Mouse (Mus musculus): ENCODE data around the gene Usp6nl. TPM values are rescaled to one million over a fixed set of nuclear protein-coding genes. Genes with fewer than 3 reads are reported as not detected.

Gene Usp6nl
- total and polyA plus RNA-seq, 2 experiments from 2014 or later = 6.5 to 18.3 TPM

- Histone ChIP-seq H3K27ac (ENCODE audit: low read depth, low read length) (no peak overlapping the region), H3K4me1 (ENCODE audit: insufficient read depth) (peaks cover 10% of the 10 kb centered on the region), H3K36me3 (ENCODE audit: insufficient read depth) (no peaks in the 10 kb centered on the region), H3K27me3 (ENCODE audit: insufficient read depth, low read length) (no peaks in the 10 kb centered on the region), H3K4me2 (ENCODE audit: low read depth) (no peak overlapping the region), H3K9me3 (ENCODE audit: low read length) (no peaks in the 10 kb centered on the region), H3K9ac (no peak overlapping the region), H3K4me3 (ENCODE audit: low read depth, low read length) (no peak overlapping the region)
- DNase-seq = no peak
- ATAC-seq = no peak
- no peak for TF ChIP-seq CTCF (IDR thresholded peaks at IDR 0.05; ENCODE audit: low read depth)
- 88% methylated on average over 3 of the region's 3 CpGs for WGBS
These were observed 2.3 kb upstream of the Usp6nl start for GRCm38 (mm10) chr2:6320153-6320552.

- no peak for TF ChIP-seq CTCF (IDR thresholded peaks at IDR 0.05; ENCODE audit: low read depth)
- 4% methylated on average over 9 of the region's 9 CpGs for WGBS
- Histone ChIP-seq H3K4me2 (ENCODE audit: low read depth) (peak overlapping the region; percentile 69), H3K4me1 (ENCODE audit: insufficient read depth) (peaks cover 10% of the 10 kb centered on the region), H3K9ac (peak overlapping the region; percentile 95), H3K27ac (ENCODE audit: low read depth, low read length) (peak overlapping the region; percentile 95), H3K27me3 (ENCODE audit: insufficient read depth, low read length) (no peaks in the 10 kb centered on the region), H3K4me3 (ENCODE audit: low read depth, low read length) (peak overlapping the region; percentile 96), H3K36me3 (ENCODE audit: insufficient read depth) (no peaks in the 10 kb centered on the region), H3K9me3 (ENCODE audit: low read length) (no peaks in the 10 kb centered on the region)
- DNase-seq (no peak), ATAC-seq (no peak)
These were observed 595 bp upstream of the Usp6nl start for GRCm38 (mm10) chr2:6321769-6322375.

- H3K27ac ChIP-seq (ENCODE audit: low read depth, low read length) = peak overlapping the region; percentile 95
- DNase-seq (peak; percentile 64), ATAC-seq (peak; percentile 85)
- no peaks in the 10 kb centered on the region for H3K27me3 ChIP-seq (ENCODE audit: insufficient read depth, low read length)
- peak overlapping the region; percentile 95 for H3K9ac ChIP-seq
- TF ChIP-seq CTCF (IDR thresholded peaks at IDR 0.05; ENCODE audit: low read depth) = peak; percentile 22; the same call in 1 of the 2 replicates
- peak overlapping the region; percentile 96 for H3K4me3 ChIP-seq (ENCODE audit: low read depth, low read length)
- H3K36me3 ChIP-seq (ENCODE audit: insufficient read depth) = no peaks in the 10 kb centered on the region
- WGBS = under 1% methylated on average over 64 of the region's 70 CpGs
- H3K4me2 ChIP-seq (ENCODE audit: low read depth) = peak overlapping the region; percentile 69
- no peaks in the 10 kb centered on the region for H3K9me3 ChIP-seq (ENCODE audit: low read length)
- peaks cover 10% of the 10 kb centered on the region for H3K4me1 ChIP-seq (ENCODE audit: insufficient read depth)
These were observed 563 bp downstream of the Usp6nl start for GRCm38 (mm10) chr2:6322938-6323521.

- H3K27me3 ChIP-seq (ENCODE audit: insufficient read depth, low read length) = no peaks in the 10 kb centered on the region
These were observed 3.2 kb downstream of the Usp6nl start for GRCm38 (mm10) chr2:6325646-6326045.

GRCm38 (mm10) chr2:6328927-6329326 is 6.5 kb downstream of the Usp6nl start:
- H3K9me3 ChIP-seq (ENCODE audit: low read length) = no peaks in the 10 kb centered on the region
- peaks cover 5% of the 10 kb centered on the region for H3K4me1 ChIP-seq (ENCODE audit: insufficient read depth)
- no peak overlapping the region for H3K4me2 ChIP-seq (ENCODE audit: low read depth)
- H3K27ac ChIP-seq (ENCODE audit: low read depth, low read length) = no peak overlapping the region
- ATAC-seq (no peak), DNase-seq (no peak)
- H3K27me3 ChIP-seq (ENCODE audit: insufficient read depth, low read length) = no peaks in the 10 kb centered on the region
- no peak overlapping the region for H3K4me3 ChIP-seq (ENCODE audit: low read depth, low read length)
- H3K9ac ChIP-seq = no peak overlapping the region
- 82% methylated on average over 7 of the region's 7 CpGs for WGBS
- no peak for TF ChIP-seq CTCF (IDR thresholded peaks at IDR 0.05; ENCODE audit: low read depth)
- no peaks in the 10 kb centered on the region for H3K36me3 ChIP-seq (ENCODE audit: insufficient read depth)

More at GRCm38 (mm10) chr2:6325646-6326045, 3.2 kb downstream of the Usp6nl start:
- Histone ChIP-seq H3K4me1 (ENCODE audit: insufficient read depth) (peaks cover 10% of the 10 kb centered on the region), H3K36me3 (ENCODE audit: insufficient read depth) (no peaks in the 10 kb centered on the region), H3K4me3 (ENCODE audit: low read depth, low read length) (no peak overlapping the region), H3K4me2 (ENCODE audit: low read depth) (no peak overlapping the region), H3K27ac (ENCODE audit: low read depth, low read length) (no peak overlapping the region), H3K9me3 (ENCODE audit: low read length) (no peaks in the 10 kb centered on the region), H3K9ac (no peak overlapping the region)
- 59% methylated on average over 3 of the region's 3 CpGs for WGBS
- DNase-seq (no peak), ATAC-seq (no peak)
- no peak for TF ChIP-seq CTCF (IDR thresholded peaks at IDR 0.05; ENCODE audit: low read depth)

GRCm38 (mm10) chr2:6330756-6331155 is 8.3 kb downstream of the Usp6nl start:
- H3K4me2 ChIP-seq (ENCODE audit: low read depth) = no peak overlapping the region
- H3K36me3 ChIP-seq (ENCODE audit: insufficient read depth) = no peaks in the 10 kb centered on the region
- no peaks in the 10 kb centered on the region for H3K9me3 ChIP-seq (ENCODE audit: low read length)
- no peak overlapping the region for H3K4me3 ChIP-seq (ENCODE audit: low read depth, low read length)
- no peaks in the 10 kb centered on the region for H3K27me3 ChIP-seq (ENCODE audit: insufficient read depth, low read length)
- WGBS = 88% methylated on average over 8 of the region's 8 CpGs
- no peak overlapping the region for H3K27ac ChIP-seq (ENCODE audit: low read depth, low read length)
- no peak for DNase-seq
- TF ChIP-seq CTCF (IDR thresholded peaks at IDR 0.05; ENCODE audit: low read depth) = no peak
- H3K4me1 ChIP-seq (ENCODE audit: insufficient read depth) = no peaks in the 10 kb centered on the region
- H3K9ac ChIP-seq = no peak overlapping the region
- ATAC-seq = no peak

GRCm38 (mm10) chr2:6331324-6332137 is 9.1 kb downstream of the Usp6nl start:
- Histone ChIP-seq H3K27ac (ENCODE audit: low read depth, low read length) (no peak overlapping the region), H3K9ac (no peak overlapping the region), H3K4me3 (ENCODE audit: low read depth, low read length) (no peak overlapping the region), H3K4me2 (ENCODE audit: low read depth) (no peak overlapping the region), H3K27me3 (ENCODE audit: insufficient read depth, low read length) (no peaks in the 10 kb centered on the region), H3K4me1 (ENCODE audit: insufficient read depth) (no peaks in the 10 kb centered on the region), H3K36me3 (ENCODE audit: insufficient read depth) (no peaks in the 10 kb centered on the region), H3K9me3 (ENCODE audit: low read length) (no peaks in the 10 kb centered on the region)
- DNase-seq (no peak), ATAC-seq (no peak)
- 81% methylated on average over 7 of the region's 7 CpGs for WGBS
- TF ChIP-seq CTCF (IDR thresholded peaks at IDR 0.05; ENCODE audit: low read depth) = no peak

Data from forebrain, postnatal 0 days (tissue).